Mouse (Mus musculus): ENCODE data around the gene A930018P22Rik.

GRCm38 (mm10) chr2:104099231-104099585, 23.4 kb upstream of the A930018P22Rik start:
- TF ChIP-seq CTCF (IDR thresholded peaks at IDR 0.05; ENCODE audit: extremely low read depth, insufficient read depth, insufficient read length, insufficient replicate concordance), result no peak
- no peak for TF ChIP-seq POLR2A (IDR thresholded peaks at IDR 0.05; ENCODE audit: low read depth, low read length)
